Mouse (Mus musculus) gastrocnemius, postnatal 14 days (tissue): ENCODE measurements around the gene Ccdc144b. TPM values are rescaled to one million over a fixed set of nuclear protein-coding genes. Genes with fewer than 3 reads are reported as not detected.

ENCODE experiments used
- DNase-seq: peaks from one replicate; pipeline ENCODE4 v3.0.0; 2021; ENCODE audit warnings: mixed read lengths
- intact Hi-C: fragments of 180-260 bp; cut with DNase I; formaldehyde crosslinking; loops from one replicate; pipeline ENCODE4 v1.15.1; 2025; ENCODE audit warnings: low total_unique reads
- total RNA-seq, 2 experiments: library from RNA; stranded (reverse); gene quantifications; 2 replicates each; pipeline ENCODE4 v1.2.3; 2021

Gene Ccdc144b
- total RNA-seq, 2 experiments from 2014 or later = not detected

- DNase-seq = no peak
- intact Hi-C loops = no loop called here
Observed at GRCm38 (mm10) chr3:35966493-35966892, 86.9 kb downstream of the Ccdc144b start.

- intact Hi-C loops = no loop called here
- DNase-seq = no peak
Observed at GRCm38 (mm10) chr3:35964928-35965327, 88.4 kb downstream of the Ccdc144b start.

GRCm38 (mm10) chr3:35963921-35964320 is 89.4 kb downstream of the Ccdc144b start:
- no peak for DNase-seq

GRCm38 (mm10) chr3:35963401-35963800 is 89.9 kb downstream of the Ccdc144b start:
- DNase-seq = no peak
- intact Hi-C loops = no loop called here

More at GRCm38 (mm10) chr3:35963921-35964320, 89.4 kb downstream of the Ccdc144b start:
- intact Hi-C loops = no loop called here

- intact Hi-C loops = no loop called here
- DNase-seq = no peak
Observed at GRCm38 (mm10) chr3:35962967-35963366, 90.4 kb downstream of the Ccdc144b start.

Other genes starting within 250 kb of the Ccdc144b start
- 10 to 100 TPM; 65.8 to 79.6 TPM for gene Dcun1d1, start 116.1 kb downstream of the Ccdc144b start, total RNA-seq
- gene Mccc1, start 52.9 kb downstream of the Ccdc144b start, total RNA-seq = 10 to 100 TPM; 23.0 to 30.4 TPM
- gene Acad9, start 12.4 kb upstream of the Ccdc144b start, total RNA-seq = 10 to 100 TPM; 19.2 to 27.3 TPM
- 1 to 10 TPM; 2.8 to 3.1 TPM for gene D3Ertd254e, start 97.5 kb upstream of the Ccdc144b start, total RNA-seq
- not detected for gene Qrfpr, start 168.8 kb upstream of the Ccdc144b start, total RNA-seq